Mouse (Mus musculus): ENCODE measurements around the gene Scyl2. TPM values are rescaled to one million over a fixed set of nuclear protein-coding genes. Genes with fewer than 3 reads are reported as not detected.

Gene Scyl2
- polyA plus RNA-seq, 1 experiment, result 58.2 TPM

DNA sequence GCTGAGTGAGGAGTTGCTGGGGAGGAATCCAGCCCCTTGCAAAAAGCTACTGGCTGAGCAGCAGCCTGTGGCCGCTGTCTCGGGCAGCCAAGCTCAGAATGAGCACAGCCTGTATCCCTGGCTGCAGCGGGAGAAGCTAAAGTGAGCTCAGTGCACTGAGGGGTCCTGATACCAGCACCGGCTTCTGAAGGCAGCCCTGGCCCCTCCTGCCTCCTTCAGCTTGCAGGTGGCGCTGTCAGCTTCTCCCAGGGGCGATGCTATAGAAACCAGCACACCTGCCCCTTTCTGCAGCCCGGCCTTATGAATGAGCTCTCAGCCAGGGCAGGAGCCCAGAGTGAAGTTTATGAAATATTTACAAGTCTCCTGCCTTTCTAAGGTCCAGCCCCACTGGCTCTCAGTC lies 65.0 kb downstream of the Scyl2 start, which contains the start of gene Slc17a8:
TSS of gene Slc17a8 (minus strand) at position 125 of the 400 bp plus-strand sequence.
- H3K9me3 ChIP-seq (replicated peaks; ENCODE audit: control insufficient read depth, insufficient read depth, low read length, poor library complexity, severe bottlenecking), result no peaks in the 10 kb centered on the region
- no peak within 1 kb of the TSS for H3K27ac ChIP-seq (ENCODE audit: insufficient read depth, low read length)
- no peaks in the 10 kb centered on the region for H3K4me1 ChIP-seq (ENCODE audit: control insufficient read depth, insufficient read depth, low read length)
- no peaks in the 10 kb centered on the region for H3K27me3 ChIP-seq (ENCODE audit: control insufficient read depth, insufficient read depth, low read length, poor library complexity, severe bottlenecking)
- TF ChIP-seq POLR2A (IDR thresholded peaks at IDR 0.05; ENCODE audit: insufficient read depth, low read length), result no peak
- no peak for TF ChIP-seq CTCF (IDR thresholded peaks at IDR 0.05; ENCODE audit: low read depth, low read length)
- H3K4me3 ChIP-seq (ENCODE audit: low read depth, low read length), result no peak within 1 kb of the TSS
- H3K9ac ChIP-seq (ENCODE audit: low read depth, poor library complexity, severe bottlenecking), result no peak within 1 kb of the TSS
- H3K36me3 ChIP-seq (ENCODE audit: control insufficient read depth, insufficient read depth, low read length, poor library complexity, severe bottlenecking), result no peaks in the 10 kb centered on the region

DNA sequence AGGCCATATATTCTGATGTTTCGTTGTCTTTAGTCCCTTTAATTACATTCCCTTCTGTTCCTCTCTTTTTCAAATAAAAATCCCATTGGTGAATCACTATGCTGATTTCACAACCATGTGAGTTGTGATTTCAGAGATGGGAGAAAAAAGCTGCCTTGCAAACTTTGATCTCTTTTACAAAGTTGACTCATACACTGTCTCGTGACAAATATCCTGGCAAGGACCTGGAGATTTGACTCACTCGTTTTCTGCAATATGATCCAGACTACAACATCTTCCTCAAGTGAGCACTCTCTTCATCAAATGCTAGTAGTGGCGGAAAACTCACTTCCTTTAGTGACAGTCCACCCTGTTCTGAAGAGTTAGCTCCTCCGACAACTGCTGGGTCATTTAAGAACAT lies 86.8 kb downstream of the Scyl2 start:
- H3K9me3 ChIP-seq (replicated peaks; ENCODE audit: control insufficient read depth, insufficient read depth, low read length, poor library complexity, severe bottlenecking), result no peaks in the 10 kb centered on the region
- TF ChIP-seq CTCF (IDR thresholded peaks at IDR 0.05; ENCODE audit: low read depth, low read length), result no peak
- no peak for TF ChIP-seq EP300 (IDR thresholded peaks at IDR 0.05; ENCODE audit: insufficient read depth, low read depth, low read length)
- no peak for TF ChIP-seq POLR2A (IDR thresholded peaks at IDR 0.05; ENCODE audit: insufficient read depth, low read length)
- H3K27ac ChIP-seq (ENCODE audit: insufficient read depth, low read length), result no peak overlapping the region
- H3K4me3 ChIP-seq (ENCODE audit: low read depth, low read length), result no peak overlapping the region
- no peaks in the 10 kb centered on the region for H3K4me1 ChIP-seq (ENCODE audit: control insufficient read depth, insufficient read depth, low read length)
- no peak overlapping the region for H3K9ac ChIP-seq (ENCODE audit: low read depth, poor library complexity, severe bottlenecking)
- no peaks in the 10 kb centered on the region for H3K36me3 ChIP-seq (ENCODE audit: control insufficient read depth, insufficient read depth, low read length, poor library complexity, severe bottlenecking)
- H3K27me3 ChIP-seq (ENCODE audit: control insufficient read depth, insufficient read depth, low read length, poor library complexity, severe bottlenecking), result no peaks in the 10 kb centered on the region

DNA sequence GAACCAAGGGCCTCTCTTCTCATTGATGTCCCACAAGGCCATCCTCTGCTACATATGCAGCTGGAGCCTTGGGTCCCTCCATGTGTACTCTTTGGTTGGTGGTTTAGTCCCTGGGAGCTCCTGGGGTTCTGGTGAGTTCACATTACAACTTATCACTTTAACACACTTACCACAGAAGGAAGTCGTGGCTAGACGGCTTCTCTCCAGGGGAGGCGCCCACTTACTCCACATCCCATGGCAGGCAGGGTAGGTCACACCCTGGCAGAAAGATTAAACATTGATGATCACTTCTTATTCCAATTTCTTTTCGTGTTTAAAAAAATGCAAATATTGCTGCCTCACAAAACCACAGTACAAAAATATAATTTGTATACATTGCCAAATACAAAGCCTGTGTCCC lies 88.8 kb downstream of the Scyl2 start:
- Histone ChIP-seq H3K4me1 (ENCODE audit: control insufficient read depth, insufficient read depth, low read length) (no peaks in the 10 kb centered on the region), H3K4me3 (ENCODE audit: low read depth, low read length) (no peak overlapping the region), H3K9me3 (replicated peaks; ENCODE audit: control insufficient read depth, insufficient read depth, low read length, poor library complexity, severe bottlenecking) (no peaks in the 10 kb centered on the region), H3K27ac (ENCODE audit: insufficient read depth, low read length) (no peak overlapping the region), H3K9ac (ENCODE audit: low read depth, poor library complexity, severe bottlenecking) (no peak overlapping the region), H3K27me3 (ENCODE audit: control insufficient read depth, insufficient read depth, low read length, poor library complexity, severe bottlenecking) (no peaks in the 10 kb centered on the region), H3K36me3 (ENCODE audit: control insufficient read depth, insufficient read depth, low read length, poor library complexity, severe bottlenecking) (no peaks in the 10 kb centered on the region)
- no peak for TF ChIP-seq CTCF (IDR thresholded peaks at IDR 0.05; ENCODE audit: low read depth, low read length)
- no peak for TF ChIP-seq EP300 (IDR thresholded peaks at IDR 0.05; ENCODE audit: insufficient read depth, low read depth, low read length)
- TF ChIP-seq POLR2A (IDR thresholded peaks at IDR 0.05; ENCODE audit: insufficient read depth, low read length), result no peak

DNA sequence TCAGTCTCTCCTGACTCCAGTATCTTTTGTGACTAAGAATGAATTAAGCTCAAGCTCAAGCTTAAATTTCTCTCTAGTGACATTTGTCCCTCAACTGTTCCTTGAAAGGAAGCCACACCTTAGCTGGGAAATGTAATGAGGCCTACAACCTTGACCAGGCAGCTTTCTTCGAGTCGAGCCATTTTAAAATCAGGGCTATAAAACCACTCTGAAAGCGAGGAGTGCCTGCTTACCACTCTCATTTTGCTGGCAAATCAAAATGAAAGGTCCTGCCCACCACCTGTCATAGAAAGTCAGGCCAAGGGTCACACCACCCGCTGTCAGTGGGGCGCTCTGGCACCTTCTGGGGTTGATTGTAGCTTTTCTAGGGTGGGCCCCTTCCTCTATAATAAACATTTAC lies 90.2 kb downstream of the Scyl2 start:
- Histone ChIP-seq H3K4me3 (ENCODE audit: low read depth, low read length) (no peak overlapping the region), H3K27ac (ENCODE audit: insufficient read depth, low read length) (no peak overlapping the region), H3K27me3 (ENCODE audit: control insufficient read depth, insufficient read depth, low read length, poor library complexity, severe bottlenecking) (no peaks in the 10 kb centered on the region), H3K9me3 (replicated peaks; ENCODE audit: control insufficient read depth, insufficient read depth, low read length, poor library complexity, severe bottlenecking) (no peaks in the 10 kb centered on the region), H3K9ac (ENCODE audit: low read depth, poor library complexity, severe bottlenecking) (no peak overlapping the region), H3K4me1 (ENCODE audit: control insufficient read depth, insufficient read depth, low read length) (no peaks in the 10 kb centered on the region), H3K36me3 (ENCODE audit: control insufficient read depth, insufficient read depth, low read length, poor library complexity, severe bottlenecking) (no peaks in the 10 kb centered on the region)
- TF ChIP-seq EP300 (IDR thresholded peaks at IDR 0.05; ENCODE audit: insufficient read depth, low read depth, low read length), result no peak

DNA sequence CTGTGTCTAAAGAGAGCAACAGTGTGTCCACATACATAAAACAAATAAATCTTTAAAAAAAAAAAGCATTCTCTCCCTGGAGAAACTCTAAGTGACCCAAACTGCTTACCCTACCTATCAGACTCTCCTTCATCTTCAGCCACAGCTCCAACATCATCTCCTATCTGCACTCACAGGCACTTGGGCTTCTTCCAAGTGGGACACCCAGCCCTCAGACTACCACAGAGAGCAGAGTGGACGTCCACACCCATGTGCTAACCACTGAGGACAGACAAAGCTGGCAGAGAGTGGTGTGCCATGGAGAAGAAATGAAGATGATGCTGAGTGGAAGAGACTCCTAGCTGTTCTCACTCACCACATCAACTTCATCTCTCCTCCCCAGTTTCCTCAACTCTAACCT lies 90.6 kb downstream of the Scyl2 start:
- TF ChIP-seq POLR2A (IDR thresholded peaks at IDR 0.05; ENCODE audit: insufficient read depth, low read length) (no peak), EP300 (IDR thresholded peaks at IDR 0.05; ENCODE audit: insufficient read depth, low read depth, low read length) (no peak)
- H3K36me3 ChIP-seq (ENCODE audit: control insufficient read depth, insufficient read depth, low read length, poor library complexity, severe bottlenecking), result no peaks in the 10 kb centered on the region
- no peak overlapping the region for H3K27ac ChIP-seq (ENCODE audit: insufficient read depth, low read length)
- no peaks in the 10 kb centered on the region for H3K27me3 ChIP-seq (ENCODE audit: control insufficient read depth, insufficient read depth, low read length, poor library complexity, severe bottlenecking)
- no peak overlapping the region for H3K9ac ChIP-seq (ENCODE audit: low read depth, poor library complexity, severe bottlenecking)
- no peak overlapping the region for H3K4me3 ChIP-seq (ENCODE audit: low read depth, low read length)
- no peaks in the 10 kb centered on the region for H3K9me3 ChIP-seq (replicated peaks; ENCODE audit: control insufficient read depth, insufficient read depth, low read length, poor library complexity, severe bottlenecking)
- H3K4me1 ChIP-seq (ENCODE audit: control insufficient read depth, insufficient read depth, low read length), result no peaks in the 10 kb centered on the region

DNA sequence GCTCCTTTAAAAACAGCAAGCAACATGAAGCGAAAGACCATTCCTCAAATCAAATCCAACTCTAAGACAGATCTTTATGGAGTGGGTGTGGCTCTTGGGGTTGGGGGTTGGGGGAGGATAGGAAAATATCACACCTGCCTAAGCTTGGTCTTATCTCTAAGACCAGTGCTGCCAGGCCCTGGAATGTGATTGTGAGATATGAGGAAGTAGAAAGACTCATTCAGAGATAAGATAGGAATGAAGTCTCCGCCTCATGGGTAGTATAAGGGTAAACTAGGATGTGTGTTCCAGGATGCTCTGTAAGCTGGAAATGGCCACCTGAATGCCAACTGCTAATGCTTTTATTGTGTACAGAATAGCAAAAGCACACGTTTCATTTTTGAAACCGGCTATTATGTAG lies 91.8 kb downstream of the Scyl2 start:
- Histone ChIP-seq H3K36me3 (ENCODE audit: control insufficient read depth, insufficient read depth, low read length, poor library complexity, severe bottlenecking) (no peaks in the 10 kb centered on the region), H3K9ac (ENCODE audit: low read depth, poor library complexity, severe bottlenecking) (no peak overlapping the region), H3K9me3 (replicated peaks; ENCODE audit: control insufficient read depth, insufficient read depth, low read length, poor library complexity, severe bottlenecking) (no peaks in the 10 kb centered on the region), H3K4me3 (ENCODE audit: low read depth, low read length) (no peak overlapping the region), H3K4me1 (ENCODE audit: control insufficient read depth, insufficient read depth, low read length) (no peaks in the 10 kb centered on the region), H3K27me3 (ENCODE audit: control insufficient read depth, insufficient read depth, low read length, poor library complexity, severe bottlenecking) (no peaks in the 10 kb centered on the region), H3K27ac (ENCODE audit: insufficient read depth, low read length) (no peak overlapping the region)
- TF ChIP-seq POLR2A (IDR thresholded peaks at IDR 0.05; ENCODE audit: insufficient read depth, low read length) (no peak), CTCF (IDR thresholded peaks at IDR 0.05; ENCODE audit: low read depth, low read length) (no peak), EP300 (IDR thresholded peaks at IDR 0.05; ENCODE audit: insufficient read depth, low read depth, low read length) (no peak)

Data from ES-Bruce4 (cell line).